Mouse (Mus musculus) CH12.LX (cell line): ENCODE results near the gene Fhl2. TPM values are rescaled to one million over a fixed set of nuclear protein-coding genes. Genes with fewer than 3 reads are reported as not detected.

Experiments
- DNase-seq: peaks from one replicate; pipeline ENCODE4 v3.0.0-alpha.2; 2013; ENCODE audit errors: extremely low read depth
- H3K27ac ChIP-seq: 2 replicates; pipeline ENCODE4 v1.5.1; 2012; ENCODE audit warnings: low read depth, mild to moderate bottlenecking, control low read depth, moderate library complexity; ENCODE audit not compliant: insufficient read depth
- H3K27me3 ChIP-seq: replicated peaks from 2 replicates; pipeline ENCODE3; 2012; ENCODE audit warnings: inconsistent platforms
- H3K36me3 ChIP-seq, 2 experiments: replicated peaks in 1 of 2; 2 replicates each; pipeline versions ENCODE3 to v1.6.1; 2012; ENCODE audit warnings: inconsistent platforms in 1 of 2, low read length in 1 of 2, mild to moderate bottlenecking in 1 of 2, mixed read lengths in 1 of 2, moderate library complexity in 1 of 2; ENCODE audit not compliant: control insufficient read depth in 1 of 2, insufficient read depth in 1 of 2
- H3K4me1 ChIP-seq, 2 experiments: 2 replicates each; pipeline ENCODE4 v1.6.1; 2012; ENCODE audit warnings: inconsistent platforms in 1 of 2, moderate library complexity in 1 of 2; ENCODE audit not compliant: insufficient read depth in 2 of 2, control insufficient read depth in 1 of 2
- H3K4me2 ChIP-seq: 2 replicates; pipeline ENCODE4 v1.6.1; 2012; ENCODE audit warnings: low read depth, mild to moderate bottlenecking, control low read depth; ENCODE audit not compliant: poor library complexity, insufficient read depth, severe bottlenecking
- H3K4me3 ChIP-seq, 3 experiments: fragments of 150-350 bp in 1 of 3; sonication (generic) in 1 of 3; replicated peaks in 1 of 3; 2 replicates each; pipeline versions ENCODE3 to v1.5.1; 2011 to 2012; ENCODE audit warnings: low read depth in 2 of 3, low read length in 2 of 3, mild to moderate bottlenecking in 2 of 3, moderate library complexity in 2 of 3, control low read depth in 1 of 3, improper control_type of control experiment in 1 of 3, inconsistent platforms in 1 of 3, mixed read lengths in 1 of 3; ENCODE audit not compliant: poor library complexity in 1 of 3
- H3K79me2 ChIP-seq: replicated peaks from 2 replicates; pipeline ENCODE4 v1.6.1; 2012; ENCODE audit warnings: mild to moderate bottlenecking, moderate library complexity; ENCODE audit not compliant: control insufficient read depth, poor library complexity, insufficient read depth, severe bottlenecking; ENCODE audit errors: extremely low read depth
- H3K9ac ChIP-seq: 2 replicates; pipeline ENCODE4 v1.6.1; 2012; ENCODE audit warnings: low read depth, mild to moderate bottlenecking, control low read depth, moderate library complexity; ENCODE audit not compliant: insufficient read depth
- H3K9me3 ChIP-seq: replicated peaks from 2 replicates; pipeline ENCODE3; 2012; ENCODE audit warnings: low read length, inconsistent platforms, mixed read lengths
- BHLHE40 ChIP-seq: IDR thresholded peaks from 2 replicates; pipeline ENCODE4 v1.6.1; 2011; ENCODE audit warnings: mild to moderate bottlenecking, low read depth, low read length, improper control_type of control experiment
- CHD1 ChIP-seq: IDR thresholded peaks from 2 replicates; pipeline ENCODE4 v1.6.1; 2012; ENCODE audit warnings: low read depth, low read length, improper control_type of control experiment, inconsistent platforms
- CHD2 ChIP-seq: IDR thresholded peaks from 2 replicates; pipeline ENCODE4 v1.6.1; 2011; ENCODE audit warnings: low read length, improper control_type of control experiment
- CTCF ChIP-seq, 2 experiments: IDR thresholded peaks in 1 of 2; conservative IDR thresholded peaks in 1 of 2; 2 replicates each; pipeline ENCODE4 v1.5.1; 2011 to 2012; ENCODE audit warnings: low read depth in 2 of 2, low read length in 2 of 2, improper control_type of control experiment in 1 of 2, inconsistent platforms in 1 of 2, mild to moderate bottlenecking in 1 of 2, moderate library complexity in 1 of 2
- E2F4 ChIP-seq: IDR thresholded peaks from 2 replicates; pipeline ENCODE4 v1.6.1; 2011; ENCODE audit warnings: low read depth, low read length, improper control_type of control experiment; ENCODE audit not compliant: insufficient replicate concordance
- ELF1 ChIP-seq: IDR thresholded peaks from 2 replicates; pipeline ENCODE4 v1.6.1; 2014; ENCODE audit warnings: low read depth, mild to moderate bottlenecking, inconsistent platforms, low read length, improper control_type of control experiment
- EP300 ChIP-seq: IDR thresholded peaks from 2 replicates; pipeline ENCODE4 v1.6.1; 2011; ENCODE audit warnings: low read length, improper control_type of control experiment
- GABPA ChIP-seq: IDR thresholded peaks from 2 replicates; pipeline ENCODE4 v1.6.1; 2012; ENCODE audit warnings: low read depth, low read length, improper control_type of control experiment, inconsistent platforms; ENCODE audit not compliant: insufficient replicate concordance
- HCFC1 ChIP-seq: IDR thresholded peaks from 2 replicates; pipeline ENCODE4 v1.6.1; 2012; ENCODE audit warnings: low read depth, mild to moderate bottlenecking, inconsistent platforms, low read length, improper control_type of control experiment
- JUND ChIP-seq: conservative IDR thresholded peaks from 2 replicates; pipeline ENCODE4 v1.6.1; 2011; ENCODE audit warnings: low read depth, low read length, improper control_type of control experiment
- KAT2A ChIP-seq: IDR thresholded peaks from 2 replicates; pipeline ENCODE4 v1.6.1; 2012; ENCODE audit warnings: low read length, improper control_type of control experiment, inconsistent platforms; ENCODE audit not compliant: insufficient replicate concordance
- MAX ChIP-seq: IDR thresholded peaks from 2 replicates; pipeline ENCODE4 v1.6.1; 2011; ENCODE audit warnings: low read length, improper control_type of control experiment
- MAZ ChIP-seq: IDR thresholded peaks from 2 replicates; pipeline ENCODE4 v1.6.1; 2012; ENCODE audit warnings: low read depth, mild to moderate bottlenecking, inconsistent platforms, low read length, improper control_type of control experiment, moderate library complexity
- MEF2A ChIP-seq: IDR thresholded peaks from 2 replicates; pipeline ENCODE4 v1.6.1; 2014; ENCODE audit warnings: low read depth, mild to moderate bottlenecking, inconsistent platforms, low read length, improper control_type of control experiment, borderline replicate concordance
- MXI1 ChIP-seq: IDR thresholded peaks from 2 replicates; pipeline ENCODE4 v1.6.1; 2011; ENCODE audit warnings: mild to moderate bottlenecking, low read depth, low read length, improper control_type of control experiment
- MYC ChIP-seq: IDR thresholded peaks from 2 replicates; pipeline ENCODE4 v1.6.1; 2011; ENCODE audit warnings: low read depth, mild to moderate bottlenecking, improper control_type of control experiment, low read length
- NRF1 ChIP-seq: IDR thresholded peaks from 2 replicates; pipeline ENCODE4 v1.6.1; 2014; ENCODE audit warnings: low read depth, mild to moderate bottlenecking, inconsistent platforms, low read length, improper control_type of control experiment, moderate library complexity
- PAX5 ChIP-seq: IDR thresholded peaks from 2 replicates; pipeline ENCODE4 v1.6.1; 2012; ENCODE audit warnings: low read length, inconsistent platforms, mixed read lengths
- POLR2A ChIP-seq: IDR thresholded peaks from 2 replicates; pipeline ENCODE4 v1.6.1; 2011; ENCODE audit warnings: low read depth, mild to moderate bottlenecking, improper control_type of control experiment, low read length
- RAD21 ChIP-seq: IDR thresholded peaks from 2 replicates; pipeline ENCODE4 v1.6.1; 2011; ENCODE audit warnings: low read depth, mild to moderate bottlenecking, low read length, improper control_type of control experiment, moderate library complexity
- SIN3A ChIP-seq: IDR thresholded peaks from 2 replicates; pipeline ENCODE4 v1.6.1; 2012; ENCODE audit warnings: low read length, improper control_type of control experiment, inconsistent platforms
- SMC3 ChIP-seq: IDR thresholded peaks from 2 replicates; pipeline ENCODE4 v1.6.1; 2011; ENCODE audit warnings: low read depth, low read length, improper control_type of control experiment
- TBP ChIP-seq: conservative IDR thresholded peaks from 2 replicates; pipeline ENCODE4 v1.6.1; 2011; ENCODE audit warnings: low read depth, low read length, improper control_type of control experiment
- TCF12 ChIP-seq: IDR thresholded peaks from 2 replicates; pipeline ENCODE4 v1.6.1; 2014; ENCODE audit warnings: low read depth, mild to moderate bottlenecking, inconsistent platforms, low read length, improper control_type of control experiment
- UBTF ChIP-seq: IDR thresholded peaks from 2 replicates; pipeline ENCODE4 v1.6.1; 2012; ENCODE audit warnings: low read depth, mild to moderate bottlenecking, inconsistent platforms, low read length, improper control_type of control experiment, moderate library complexity
- USF2 ChIP-seq: conservative IDR thresholded peaks from 2 replicates; pipeline ENCODE4 v1.6.1; 2011; ENCODE audit warnings: low read depth, low read length, improper control_type of control experiment
- ZC3H11A ChIP-seq: IDR thresholded peaks from 2 replicates; pipeline ENCODE4 v1.6.1; 2012; ENCODE audit warnings: low read depth, mild to moderate bottlenecking, inconsistent platforms, low read length, improper control_type of control experiment
- ZMIZ1 ChIP-seq: IDR thresholded peaks from 2 replicates; pipeline ENCODE4 v1.6.1; 2012; ENCODE audit warnings: low read depth, mild to moderate bottlenecking, inconsistent platforms, low read length, improper control_type of control experiment
- ZNF384 ChIP-seq: IDR thresholded peaks from 2 replicates; pipeline ENCODE4 v1.6.1; 2012; ENCODE audit warnings: low read depth, low read length, improper control_type of control experiment, inconsistent platforms
- dilution Hi-C: fragments of 300-500 bp; cut with MboI; formaldehyde crosslinking; loops from 2 replicates; pipeline ENCODE4 v1.14.3; 2020; ENCODE audit warnings: low sequenced_read_pairs; ENCODE audit not compliant: extremely low pct_unique_long_range_greater_than_20kb, extremely low pct_ligation_motif_present
- in situ Hi-C: fragments of 300-500 bp; cut with MboI; formaldehyde crosslinking; loops from 3 replicates; pipeline ENCODE4 v1.14.3; 2019; ENCODE audit warnings: low sequenced_read_pairs, low pct_ligation_motif_present, low pct_unique_long_range_greater_than_20kb, mixed read lengths
- polyA plus RNA-seq: library from polyadenylated mRNA; unstranded; fragments of >175 nt; gene quantifications from 2 replicates; pipeline ENCODE4 v1.2.1, GENCODE M21; 2012; ENCODE audit warnings: low read depth; ENCODE audit not compliant: insufficient read length
- total RNA-seq, 2 experiments: library from RNA; depleted of rRNA; stranded (reverse); fragments of 300-350 nt in 1 of 2; fragments of >200 nt in 1 of 2; gene quantifications; 2 replicates each; pipeline ENCODE4 v1.2.3; 2012 to 2014

The Fhl2 gene
- total and polyA plus RNA-seq, 3 experiments = 0.13 to 0.21 (median 0.14) TPM

GRCm38 (mm10) chr1:43144338-43144906, 52.4 kb downstream of the Fhl2 start (continued):
- TF ChIP-seq MEF2A (peak; percentile 28; the same call in 1 of the 2 replicates), MAZ (peak; percentile 55), BHLHE40 (peak; percentile 62), TCF12 (peak; percentile 11; the same call in 1 of the 2 replicates), EP300 (peak; percentile 42; the same call in 1 of the 2 replicates)

- Histone ChIP-seq H3K79me2 (no peaks in the 10 kb centered on the region), H3K4me2 (peak overlapping the region; percentile 54)
These were observed 53.0 kb downstream of the Fhl2 start for GRCm38 (mm10) chr1:43143791-43144190.

GRCm38 (mm10) chr1:43143284-43143683, 53.5 kb downstream of the Fhl2 start:
- no peaks in the 10 kb centered on the region for H3K36me3 ChIP-seq
- H3K9me3 ChIP-seq = no peaks in the 10 kb centered on the region
- no peaks in the 10 kb centered on the region for H3K79me2 ChIP-seq
- H3K4me2 ChIP-seq = peak overlapping the region; percentile 51; the same call in 1 of the 2 replicates
- H3K4me3 ChIP-seq = no peak overlapping the region
- H3K9ac ChIP-seq = peak overlapping the region; percentile 9; the same call in 1 of the 2 replicates
- H3K27ac ChIP-seq = peak overlapping the region; percentile 96
- H3K27me3 ChIP-seq = no peaks in the 10 kb centered on the region
- DNase-seq = peak; percentile 53
- peaks cover 18 to 33% of the 10 kb centered on the region in 2 experiments for H3K4me1 ChIP-seq
- in situ Hi-C loops (loop anchor here (5.0 to 25.0 kb wide), 3 partner anchors 124 to 594 kb away; partner anchors contain the start of gene 1500015O10Rik), dilution Hi-C loops (no loop called here)
- TF ChIP-seq ELF1 (no peak), HCFC1 (0 out of 2 replicates have a peak, but pooled peaks have one; percentile 7), PAX5 (no peak), RAD21 (peak; percentile 96), TBP (no peak), MAX (no peak), ZNF384 (no peak), USF2 (no peak), ZMIZ1 (no peak), MYC (no peak), KAT2A (no peak), ZC3H11A (peak; percentile 83), MAZ (no peak), CHD1 (no peak), JUND (no peak; the same call in 1 of the 2 replicates), UBTF (no peak), POLR2A (no peak), SIN3A (no peak; the same call in 1 of the 2 replicates), CHD2 (no peak), SMC3 (peak; percentile 96), MXI1 (0 out of 2 replicates have a peak, but pooled peaks have one; percentile 46), CTCF (conservative IDR thresholded peaks at IDR 0.05 in 1 of 2, IDR thresholded peaks at IDR 0.05 in 1 of 2; ENCODE audit: low read depth in 2 of 2, low read length in 2 of 2) (peak; percentile 19 to 93; a peak in 3 of 4 replicates), NRF1 (no peak), E2F4 (no peak)

More at GRCm38 (mm10) chr1:43143791-43144190, 53.0 kb downstream of the Fhl2 start:
- H3K36me3 ChIP-seq = no peaks in the 10 kb centered on the region
- peak; percentile 33 for DNase-seq
- no peak overlapping the region for H3K4me3 ChIP-seq
- dilution Hi-C loops (no loop called here), in situ Hi-C loops (loop anchor here (5.0 to 25.0 kb wide), 3 partner anchors 124 to 594 kb away; partner anchors contain the start of gene 1500015O10Rik)
- peak; percentile 93 for TF ChIP-seq CHD1
- TF ChIP-seq EP300 = 0 out of 2 replicates have a peak, but pooled peaks have one; percentile 1
- no peak for TF ChIP-seq ZMIZ1
- no peak for TF ChIP-seq MYC
- no peak for TF ChIP-seq ELF1
- no peak for TF ChIP-seq GABPA
- peak overlapping the region; percentile 27; the same call in 1 of the 2 replicates for H3K9ac ChIP-seq
- peaks cover 18 to 33% of the 10 kb centered on the region in 2 experiments for H3K4me1 ChIP-seq
- no peaks in the 10 kb centered on the region for H3K9me3 ChIP-seq
- H3K27me3 ChIP-seq = no peaks in the 10 kb centered on the region
- H3K27ac ChIP-seq = peak overlapping the region; percentile 96
